Mouse (Mus musculus) retina, embryonic 14.5 days (tissue): ENCODE results near the gene Srsf1.

ENCODE experiments used
- DNase-seq: peaks from one replicate; pipeline ENCODE4 v3.0.0-alpha.2; 2015; ENCODE audit warnings: low spot score

The Srsf1 gene

DNA sequence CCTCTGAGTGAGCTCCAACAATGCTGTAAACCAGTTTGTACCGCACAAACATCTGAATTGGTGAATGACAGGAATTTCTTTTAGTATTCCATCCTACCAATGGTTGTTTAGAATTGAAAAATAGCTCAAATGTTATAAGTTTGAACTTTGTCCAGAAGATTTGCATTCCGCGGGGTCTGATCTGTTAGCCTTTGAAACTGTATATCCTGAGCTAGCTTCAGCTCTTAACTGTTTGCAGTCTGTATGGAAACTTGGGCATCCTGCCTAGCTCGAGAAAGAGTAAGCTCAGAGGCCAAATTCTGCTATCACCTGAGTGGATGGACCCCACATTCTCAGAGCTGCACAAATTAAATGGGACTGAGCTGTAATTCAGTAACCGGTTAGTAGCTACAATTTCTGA, 23.9 kb downstream of the Srsf1 start:
- DNase-seq: no peak

DNA sequence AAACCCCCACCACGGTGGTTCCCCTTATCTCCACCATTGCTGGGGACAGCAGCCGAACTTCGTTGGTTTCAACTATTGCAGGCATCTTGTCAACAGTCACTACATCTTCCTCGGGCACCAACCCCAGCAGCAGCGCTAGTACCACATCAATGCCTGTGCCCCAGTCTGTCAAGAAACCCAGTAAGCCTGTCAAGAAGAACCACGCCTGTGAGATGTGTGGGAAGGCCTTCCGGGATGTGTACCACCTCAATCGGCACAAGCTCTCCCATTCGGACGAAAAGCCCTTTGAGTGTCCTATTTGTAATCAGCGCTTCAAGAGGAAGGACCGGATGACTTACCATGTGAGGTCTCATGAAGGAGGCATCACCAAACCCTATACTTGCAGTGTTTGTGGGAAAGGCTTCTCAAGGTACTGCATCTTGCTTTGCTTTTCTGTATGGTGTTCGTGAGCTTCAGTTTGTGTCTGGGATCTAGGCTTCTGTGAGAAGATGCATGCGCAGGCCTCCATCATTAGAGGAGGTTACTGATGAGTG, 26.2 kb downstream of the Srsf1 start:
- DNase-seq: no peak

DNA sequence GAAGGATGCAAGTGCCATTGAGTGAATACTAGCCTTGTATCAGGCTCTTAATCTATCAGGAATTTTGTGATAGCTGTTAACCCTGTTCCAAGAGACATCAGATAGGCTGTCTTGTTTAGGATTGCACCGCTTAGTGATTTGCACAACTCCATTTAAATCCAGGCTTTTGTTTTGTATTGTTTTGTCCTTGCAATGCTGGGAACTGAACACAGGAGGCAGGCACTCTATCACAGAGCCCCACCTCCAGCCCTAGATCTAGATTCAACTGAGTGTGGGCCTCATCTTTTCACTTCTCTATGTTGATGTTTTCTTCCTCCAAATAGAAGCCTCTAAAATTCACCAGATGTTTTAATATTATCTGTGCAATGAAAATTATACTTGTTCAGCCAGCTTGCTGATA, 28.5 kb downstream of the Srsf1 start:
- no peak for DNase-seq

DNA sequence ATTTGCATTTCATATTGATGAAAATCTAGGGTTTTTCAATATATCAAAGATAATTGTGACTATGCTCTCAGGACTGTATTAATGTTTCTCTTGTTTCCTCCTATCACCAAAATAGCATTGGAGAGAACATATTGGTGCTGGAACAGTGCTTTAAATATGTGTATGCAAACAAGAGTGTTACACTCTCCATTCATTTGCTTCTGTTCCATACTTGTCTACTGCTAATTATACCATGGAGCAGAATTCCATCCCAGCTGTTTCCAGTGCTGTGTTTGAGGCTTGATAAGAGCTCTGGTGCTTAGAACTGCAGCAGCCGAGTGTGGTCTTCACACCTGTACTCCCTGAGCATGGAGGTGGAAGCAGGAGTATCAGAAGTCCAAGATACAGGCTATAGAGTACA, 29.2 kb downstream of the Srsf1 start:
- DNase-seq: no peak

DNA sequence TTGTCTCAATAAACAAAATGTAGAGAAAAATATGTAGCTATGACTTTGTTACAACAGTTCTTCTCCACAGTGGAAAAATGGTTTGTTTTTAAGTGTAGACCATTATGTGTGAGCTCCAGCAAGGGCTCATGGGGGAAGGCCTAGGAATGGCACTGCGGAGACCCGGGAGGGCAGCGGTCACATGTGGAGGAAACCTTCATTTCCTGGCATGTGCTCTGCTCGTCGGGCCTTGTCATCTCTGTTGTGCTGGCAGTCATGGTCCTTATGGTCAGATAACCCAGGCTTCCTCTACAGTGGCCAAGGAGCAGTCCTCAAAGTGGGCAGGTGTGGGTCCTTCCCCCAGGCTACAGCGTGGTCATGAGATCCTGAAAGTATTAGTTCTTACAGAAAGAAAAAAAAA, 36.5 kb downstream of the Srsf1 start:
- DNase-seq: no peak

DNA sequence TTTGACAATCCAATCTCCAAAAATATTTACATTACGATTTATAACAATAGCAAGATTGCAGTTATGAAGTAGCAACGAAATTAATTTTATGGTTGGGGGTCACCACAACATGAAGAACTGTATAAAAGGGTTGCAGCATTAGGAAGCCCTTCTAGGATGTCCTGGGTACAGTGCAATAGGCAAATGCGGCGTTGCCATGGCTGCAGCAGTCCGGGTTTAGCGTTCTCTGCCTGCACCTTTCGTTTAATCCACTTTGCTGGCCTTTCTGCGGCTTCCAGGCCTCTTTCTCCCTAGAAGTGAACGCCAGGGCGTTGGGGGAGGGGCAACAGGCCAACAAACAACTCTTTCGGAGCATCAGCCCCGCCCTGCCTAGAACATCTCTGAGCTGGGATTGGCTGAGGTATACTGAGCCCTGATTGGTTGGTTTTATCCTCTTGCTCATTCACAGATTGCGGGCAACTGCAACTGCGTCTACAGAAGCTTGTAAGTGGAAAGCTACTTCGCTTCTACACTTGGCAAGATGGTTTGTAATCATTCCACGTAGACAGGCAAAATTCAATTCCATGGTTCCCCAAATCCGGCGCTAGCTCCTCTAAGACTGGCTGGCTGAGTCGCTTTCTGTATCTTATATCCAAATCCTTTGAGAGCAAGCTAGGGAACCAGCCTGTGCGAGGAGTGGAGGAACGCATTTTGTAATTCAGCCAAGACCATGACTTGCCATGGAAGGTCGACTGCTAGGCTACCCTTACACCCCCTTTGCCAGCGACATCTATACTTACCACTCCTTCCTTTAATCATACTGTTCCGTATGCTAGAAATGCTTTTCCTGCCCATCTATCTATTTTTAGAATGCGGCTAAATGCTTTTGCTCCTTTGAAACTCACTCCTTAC, 39.8 kb downstream of the Srsf1 start:
- peak; percentile 97 for DNase-seq

DNA sequence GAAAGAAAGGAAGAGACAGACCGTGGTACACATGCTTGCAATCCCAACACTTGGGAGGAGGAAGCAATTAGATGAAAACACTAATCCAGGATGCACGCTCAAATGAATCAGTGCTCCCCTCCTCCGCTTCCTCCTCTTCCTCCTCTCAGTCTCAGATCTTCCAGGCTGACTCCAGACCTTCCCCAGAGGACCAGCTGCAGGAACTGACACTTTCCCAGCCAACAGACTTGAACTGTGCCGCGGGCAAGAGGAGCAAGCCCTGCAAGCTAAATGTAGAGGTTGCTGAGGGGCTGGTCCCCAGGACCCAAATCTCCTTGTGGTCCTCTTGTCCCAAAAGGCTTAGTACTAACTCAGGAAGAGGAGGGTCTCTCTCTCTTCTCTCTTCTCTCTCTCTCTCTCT, 42.0 kb downstream of the Srsf1 start:
- DNase-seq: no peak

DNA sequence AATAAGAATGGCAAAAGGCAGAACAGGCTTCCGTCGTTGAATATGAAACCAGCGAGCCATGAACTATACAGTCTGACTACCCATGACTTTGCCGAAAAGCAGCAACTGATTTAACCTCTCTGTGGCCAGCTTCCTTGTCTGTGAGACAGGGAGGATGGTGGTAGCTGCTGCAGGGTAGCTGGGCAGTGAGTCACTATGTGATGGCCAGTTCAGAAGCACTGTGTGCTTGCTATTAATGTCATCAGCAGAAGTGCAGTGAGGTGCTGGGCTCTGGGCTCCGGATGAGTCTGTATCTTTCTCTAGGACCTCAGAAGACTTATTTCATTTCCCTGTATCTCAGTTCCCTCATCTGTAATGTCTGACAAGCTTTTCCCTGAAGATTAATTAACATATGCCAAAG, 43.1 kb downstream of the Srsf1 start:
- DNase-seq: no peak

DNA sequence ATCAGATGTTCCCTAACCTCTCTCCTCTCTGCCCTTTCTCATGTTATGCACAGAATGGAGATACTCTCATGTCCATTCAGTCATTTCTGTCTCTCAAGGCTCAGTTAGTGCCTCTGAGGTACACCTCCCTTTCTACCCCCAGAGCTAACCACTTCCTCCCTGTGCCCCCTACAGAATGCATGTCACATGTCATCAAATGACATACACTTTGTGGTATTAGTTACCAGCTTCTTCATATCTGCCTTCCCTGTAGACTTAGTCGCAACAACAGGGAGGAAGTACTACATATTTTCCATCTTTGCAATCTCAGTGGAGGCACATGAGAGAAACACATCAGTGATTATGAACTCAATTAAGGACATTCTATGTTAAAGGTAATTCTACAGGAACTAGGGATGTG, 44.8 kb downstream of the Srsf1 start:
- DNase-seq: no peak

DNA sequence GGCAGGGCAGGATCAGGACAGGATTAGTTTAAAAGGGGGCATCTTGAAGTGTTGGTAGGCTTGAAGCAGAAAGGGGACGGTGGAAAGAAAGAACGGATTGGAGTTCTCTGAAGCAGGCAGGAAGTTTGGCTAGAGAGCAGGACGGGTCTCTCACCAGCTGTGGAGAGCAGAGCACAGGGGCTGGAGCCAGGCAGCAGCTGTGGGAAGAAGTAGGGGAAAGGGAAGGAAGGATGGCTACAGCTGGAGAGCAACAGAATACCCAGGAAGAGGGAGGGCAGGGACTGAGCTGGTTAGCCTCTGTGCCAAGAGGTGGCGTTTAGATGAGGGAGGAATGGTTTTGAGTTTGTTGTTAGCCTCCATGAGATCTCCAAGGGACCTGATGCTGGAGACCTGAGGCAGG, 50.0 kb downstream of the Srsf1 start:
- DNase-seq: no peak

DNA sequence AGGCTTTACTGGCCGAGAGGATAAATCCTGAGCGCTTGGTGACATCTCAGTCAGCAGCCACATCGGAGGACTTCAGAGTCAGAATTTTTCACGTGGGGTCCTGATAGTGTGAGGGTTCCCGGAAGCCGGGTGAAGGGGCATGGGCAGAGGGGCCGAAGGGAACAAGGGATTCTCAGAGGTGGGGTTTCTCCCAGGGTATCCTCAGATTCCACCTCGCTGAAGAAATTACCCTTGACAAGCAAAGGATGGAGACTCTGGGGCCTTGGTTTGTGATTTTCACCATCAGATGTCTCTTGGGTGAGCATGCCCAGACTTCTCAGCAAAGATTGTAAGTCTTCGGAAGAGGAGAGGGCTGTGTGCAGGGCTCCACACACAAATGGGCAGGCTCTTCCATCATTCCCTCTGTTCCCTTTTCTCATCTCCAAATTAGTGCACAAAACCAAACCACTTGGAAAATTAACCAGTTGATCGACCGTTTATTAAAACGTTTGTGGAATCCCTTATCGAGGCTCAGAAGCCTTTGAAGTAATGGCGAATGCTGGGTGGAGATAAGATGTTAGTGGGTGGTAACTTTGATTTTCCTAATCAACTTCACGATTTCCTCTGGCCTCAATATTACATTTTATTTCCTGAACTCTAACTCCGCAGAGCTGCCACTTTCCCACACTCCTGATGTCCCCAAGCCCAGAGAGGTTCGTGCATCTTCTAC, 51.0 kb downstream of the Srsf1 start, which contains the start of gene Cuedc1:
Gene Cuedc1, plus strand, starts transcription at position 38 of the 709 bp plus-strand sequence.
- no peak for DNase-seq

DNA sequence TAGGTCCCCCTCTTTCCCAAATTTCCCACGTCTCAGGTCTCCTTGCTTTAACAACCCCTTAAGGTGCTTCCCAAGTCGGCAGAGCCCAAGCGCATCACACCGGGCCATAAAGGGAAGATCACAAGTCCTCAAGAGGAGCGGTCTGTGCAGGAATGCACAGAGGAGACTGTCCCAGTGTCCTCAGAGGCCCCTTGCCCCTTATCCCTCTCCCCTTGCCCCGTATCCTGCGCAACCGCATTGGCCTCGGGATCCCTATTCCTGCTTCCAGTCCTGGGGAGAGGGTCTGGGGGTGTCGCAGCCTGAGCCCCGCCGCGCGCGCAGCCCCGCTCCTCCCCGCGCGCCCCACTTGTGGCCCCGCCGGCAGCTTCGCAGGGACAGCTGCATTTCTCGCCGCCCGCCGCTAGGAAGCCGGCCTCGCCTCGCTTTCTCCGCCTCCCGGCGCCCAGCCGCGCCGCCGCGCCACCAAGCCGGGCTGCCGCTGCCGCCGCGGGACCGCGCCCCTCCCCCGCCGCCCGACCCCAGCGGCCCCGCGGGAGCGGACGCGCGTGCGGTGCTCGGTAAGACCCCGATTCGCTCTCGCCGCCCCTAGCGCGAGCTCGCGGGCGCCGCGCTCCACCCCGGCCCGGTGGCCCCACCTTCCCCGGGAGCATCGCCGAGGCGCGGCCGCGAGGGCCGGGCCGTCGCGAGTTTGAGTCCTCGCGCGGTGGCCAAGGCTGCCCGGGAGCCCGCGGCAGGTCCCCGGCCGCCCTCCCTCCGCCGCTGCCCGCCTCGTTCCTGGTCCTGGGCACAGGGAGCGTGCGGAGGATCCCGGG, 51.8 kb downstream of the Srsf1 start:
- peak; percentile 84 for DNase-seq

DNA sequence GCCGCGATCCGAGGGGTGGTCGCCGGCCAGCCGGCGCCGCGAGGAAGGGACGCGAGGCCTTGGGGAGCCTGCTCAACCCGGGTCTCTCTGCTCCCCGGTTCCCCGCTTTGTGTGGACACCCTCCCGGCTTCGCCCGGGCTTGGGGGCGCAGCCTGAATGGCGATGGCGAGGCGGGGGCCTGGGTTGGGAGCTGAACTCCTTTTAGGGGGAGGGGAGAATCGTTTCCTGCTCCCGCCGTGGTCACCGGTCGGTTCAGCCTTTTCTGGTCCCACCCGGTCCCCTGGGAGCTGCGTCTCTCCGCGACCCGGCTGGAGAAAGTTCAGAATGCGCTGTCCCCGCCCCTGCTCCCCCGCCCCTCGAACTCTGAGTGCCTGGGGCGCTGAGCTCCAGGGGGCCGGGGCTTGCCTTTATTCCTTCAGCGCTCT, 52.4 kb downstream of the Srsf1 start:
- peak; percentile 69 for DNase-seq

DNA sequence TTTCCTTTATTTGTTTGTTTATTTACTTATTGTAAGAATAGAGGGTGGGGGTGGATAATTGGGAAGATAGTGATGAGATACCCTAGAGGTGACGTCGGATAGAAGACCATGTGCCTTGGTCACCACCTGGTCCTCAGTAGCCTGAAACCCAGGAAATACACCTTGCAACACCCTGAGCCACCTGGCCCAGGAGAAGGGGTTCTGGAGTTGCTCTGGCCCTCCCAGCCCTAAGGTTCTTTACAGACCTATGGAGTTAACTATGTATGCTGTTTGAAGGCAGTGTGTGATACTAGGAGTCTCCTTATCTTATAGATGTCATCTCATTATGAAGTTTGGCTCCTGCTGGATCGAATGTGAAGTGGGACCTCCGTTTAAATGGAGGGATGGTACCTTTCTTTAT, 53.0 kb downstream of the Srsf1 start:
- DNase-seq: no peak
